Mouse (Mus musculus): ENCODE data around the gene Nhsl2.
"Not testable (repeated sequence)": the region's sequence is repeated elsewhere in the genome, so short reads cannot be mapped to it uniquely, and the experiment has no call there.

The Nhsl2 gene

GRCm38 (mm10) chrX:102085798-102086443, 236.7 kb downstream of the Nhsl2 start:
- no peak for DNase-seq (ENCODE audit: low spot score in 2 of 2)

DNA sequence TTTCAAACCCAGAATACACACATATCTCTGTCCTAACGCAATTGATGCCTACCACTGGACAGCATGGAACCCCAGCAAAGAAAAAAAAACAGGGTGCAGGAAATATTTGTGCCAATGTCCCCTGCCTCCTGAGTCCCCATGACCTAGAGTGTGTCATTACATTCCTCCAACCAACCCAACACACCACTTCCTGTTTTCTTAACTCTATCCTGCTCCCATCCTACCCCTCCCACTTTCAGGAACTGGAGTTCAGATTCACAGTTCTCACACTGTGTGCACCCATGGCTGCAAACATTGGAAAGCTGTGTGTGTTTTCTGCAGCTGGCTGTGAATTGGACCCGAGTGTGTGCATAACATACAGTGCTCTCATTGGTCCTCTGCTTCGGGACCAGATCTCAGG, 241.4 kb downstream of the Nhsl2 start:
- DNase-seq (ENCODE audit: low spot score in 2 of 2): no peak

GRCm38 (mm10) chrX:102094381-102094904, 245.3 kb downstream of the Nhsl2 start:
- no peak for DNase-seq (ENCODE audit: low spot score in 2 of 2)

DNA sequence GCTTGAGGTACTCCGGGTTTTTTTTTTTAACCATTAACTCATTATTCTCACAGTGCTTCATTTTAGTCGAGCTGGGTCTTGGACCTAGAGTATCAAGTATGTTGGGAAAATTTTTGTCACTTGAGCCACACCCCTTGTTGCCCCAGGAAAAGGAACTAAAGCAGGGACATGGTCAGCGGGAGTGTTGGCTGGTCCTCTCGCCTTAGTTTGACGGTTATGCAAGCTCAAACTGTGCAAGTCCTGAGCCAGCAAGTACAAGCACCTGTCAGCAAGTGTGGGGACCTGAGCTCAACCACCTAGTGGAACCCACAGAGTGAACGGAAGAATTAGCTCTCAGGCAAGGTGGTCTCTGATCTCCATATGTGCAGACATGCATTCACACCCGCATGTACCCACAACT, 252.7 kb downstream of the Nhsl2 start:
- no peak for DNase-seq (ENCODE audit: low spot score in 2 of 2)

DNA sequence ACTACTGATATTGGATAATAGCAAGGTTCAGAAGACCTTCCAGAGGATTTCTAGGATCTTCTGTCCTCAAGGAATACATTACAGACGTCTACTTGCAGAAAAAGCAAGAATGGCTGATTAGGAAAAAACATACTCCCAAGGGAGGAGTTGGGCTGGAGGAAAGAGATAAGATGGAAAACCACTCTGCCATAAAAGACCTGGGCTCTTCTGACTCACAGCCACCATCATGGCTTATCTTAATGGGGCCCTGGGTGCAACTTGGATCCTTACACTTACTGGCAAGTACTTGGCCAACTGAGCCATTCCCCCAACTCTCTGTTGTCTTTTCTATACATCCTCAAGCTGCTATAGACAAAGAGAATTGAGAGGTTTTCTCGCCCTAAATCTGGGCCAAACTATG, 254.6 kb downstream of the Nhsl2 start:
- not testable (repeated sequence) for DNase-seq (ENCODE audit: low spot score in 2 of 2)

DNA sequence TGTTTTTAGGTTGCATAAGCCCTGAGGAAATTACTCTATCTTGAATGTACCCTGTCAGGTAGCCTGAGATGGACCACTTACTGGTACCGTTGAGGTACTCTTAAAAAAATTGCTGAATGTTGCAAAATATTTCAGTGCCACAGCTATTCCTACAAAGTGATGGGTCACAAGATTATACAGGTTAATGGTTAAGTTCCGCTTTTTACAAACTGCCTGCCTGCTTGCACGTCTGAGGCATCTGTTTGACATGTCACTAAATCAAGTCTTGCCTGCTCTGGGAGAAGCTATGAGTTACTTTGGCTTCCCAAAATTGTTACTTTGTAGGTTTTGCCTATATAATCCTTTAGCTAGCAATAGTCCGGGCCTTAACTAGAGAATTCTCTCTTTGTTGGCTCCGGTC, 260.2 kb downstream of the Nhsl2 start:
- DNase-seq (ENCODE audit: low spot score in 2 of 2): not testable (repeated sequence)

GRCm38 (mm10) chrX:102115676-102116075, 266.5 kb downstream of the Nhsl2 start:
- DNase-seq (ENCODE audit: low spot score in 2 of 2): peak in 1 of 2 experiments; percentile 8

DNA sequence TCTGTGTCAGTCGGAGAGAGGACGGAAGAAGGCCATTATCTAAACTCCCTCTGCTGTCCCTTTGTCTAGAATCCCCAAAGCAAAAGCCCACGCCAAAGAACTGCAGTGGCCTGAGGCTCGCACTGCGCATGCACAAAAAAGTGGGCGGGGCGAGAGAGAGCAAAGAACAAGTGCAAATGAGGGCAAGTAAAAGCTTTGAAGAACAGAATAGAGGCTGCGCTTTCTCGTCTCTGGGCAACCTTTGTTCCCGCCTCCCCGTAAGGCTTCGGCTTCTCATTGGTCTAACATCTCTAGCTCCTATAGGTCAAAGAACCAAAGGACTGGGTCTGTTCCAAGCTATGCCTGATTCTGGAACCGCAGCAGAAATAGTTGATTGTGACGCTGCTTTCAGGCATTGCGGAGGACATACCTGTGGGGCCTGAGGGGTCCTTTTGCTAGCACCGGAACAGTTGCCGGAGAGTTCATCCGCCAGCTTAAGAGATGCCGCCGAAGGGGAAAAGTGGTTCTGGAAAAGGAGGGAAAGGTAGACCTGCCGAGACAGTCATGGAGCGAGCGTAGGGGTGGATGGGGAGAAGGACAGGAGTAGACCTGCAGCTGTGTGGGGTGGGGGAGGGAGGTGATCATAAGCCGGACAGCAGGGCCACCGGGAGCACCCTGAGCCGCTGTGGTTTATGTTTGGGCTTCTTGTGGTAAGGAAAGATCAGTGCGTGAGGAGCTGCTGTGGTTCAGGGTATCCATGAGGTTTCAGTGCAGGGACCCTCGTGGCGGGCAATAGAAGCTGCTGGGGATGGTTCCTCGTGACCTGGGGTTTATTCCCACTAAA, 270.1 kb downstream of the Nhsl2 start, which contains the start of gene Pin4:
Gene Pin4 (plus strand): TSS at position 406 of the 823 bp plus-strand sequence.
- peak; percentile 74 to 76 for DNase-seq (ENCODE audit: low spot score in 2 of 2)

GRCm38 (mm10) chrX:102121321-102121720, 272.1 kb downstream of the Nhsl2 start:
- DNase-seq (ENCODE audit: low spot score in 2 of 2): no peak

- DNase-seq (ENCODE audit: low spot score in 2 of 2): no peak
Observed at GRCm38 (mm10) chrX:102141157-102141556, 292.0 kb downstream of the Nhsl2 start.

Data from frontal cortex, postnatal 25 days (tissue).